27 mouse cellular contexts compared by ENCODE assay signal in the genomic region with DNA sequence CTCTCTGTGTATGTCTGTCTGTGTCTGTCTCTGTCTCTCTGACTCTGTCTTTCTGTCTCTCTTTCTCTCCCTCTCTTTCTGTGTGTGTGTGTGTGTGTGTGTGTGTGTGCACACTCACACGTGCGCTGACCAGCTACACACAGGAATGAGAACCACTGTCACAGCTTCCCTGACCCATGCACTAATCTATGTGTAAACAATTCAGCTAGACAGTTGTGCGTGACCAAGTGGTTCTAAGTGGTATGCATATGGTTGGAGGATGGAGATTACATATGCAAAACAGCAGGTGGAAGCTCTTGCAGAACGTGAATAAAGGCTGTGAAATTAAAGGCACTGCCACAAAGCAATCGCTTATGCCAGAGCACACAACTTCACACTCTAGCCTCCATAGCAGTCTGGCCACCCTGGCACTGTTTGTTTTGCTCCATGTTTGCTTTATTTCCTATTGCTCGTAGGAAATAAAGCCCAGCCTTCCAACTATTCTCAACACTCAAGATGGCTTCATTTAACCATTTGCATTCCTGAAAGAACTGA. TPM values are rescaled to one million over a fixed set of nuclear protein-coding genes. Genes with fewer than 3 reads are reported as not detected.
DNase-seq lines count a peak whose midpoint lies in the region; ATAC-seq lines count a peak whose summit lies in the region.
"Had no signal": no experiment of that assay in that cellular context is flagged by ENCODE, and none has a peak within 500 bp of the region (broad histone marks: within the 10 kb centered on the region; RNA-seq: fewer than 3 reads in every experiment).

No protein-coding gene starts in this region.

- H3K4me3 ChIP-seq in forebrain, embryonic 13.5 days: no peak overlapping the region
- H3K4me3 ChIP-seq in forebrain, embryonic 11.5 days (ENCODE audit: low read depth, low read length): no peak overlapping the region
- H3K4me3 ChIP-seq in midbrain, embryonic 11.5 days (ENCODE audit: low read depth, low read length): no peak overlapping the region
- no peak overlapping the region for H3K4me3 ChIP-seq in midbrain, embryonic 10.5 days
- H3K4me3 ChIP-seq in neural tube, embryonic 14.5 days (ENCODE audit: low read depth, low read length): no peak overlapping the region
- H3K4me3 ChIP-seq in neural tube, embryonic 15.5 days (replicated peaks): no peak overlapping the region
- H3K4me3 ChIP-seq: embryonic facial prominence, embryonic 12.5 days; hindbrain, embryonic 10.5 days; intestine, embryonic 15.5 days; limb, embryonic 13.5 days; myocyte had no signal

- no peaks in the 10 kb centered on the region for H3K9me3 ChIP-seq in forebrain, embryonic 13.5 days (replicated peaks)
- H3K9me3 ChIP-seq in forebrain, embryonic 11.5 days (ENCODE audit: control insufficient read depth, low read length): no peaks in the 10 kb centered on the region
- no peaks in the 10 kb centered on the region for H3K9me3 ChIP-seq in midbrain, embryonic 11.5 days (ENCODE audit: control insufficient read depth, low read length)
- H3K9me3 ChIP-seq in midbrain, embryonic 10.5 days (replicated peaks): no peaks in the 10 kb centered on the region
- H3K9me3 ChIP-seq in neural tube, embryonic 14.5 days (ENCODE audit: control insufficient read depth, low read length): no peaks in the 10 kb centered on the region
- no peaks in the 10 kb centered on the region for H3K9me3 ChIP-seq in neural tube, embryonic 15.5 days (replicated peaks)
- H3K9me3 ChIP-seq: embryonic facial prominence, embryonic 12.5 days; G1E; hindbrain, embryonic 10.5 days; intestine, embryonic 15.5 days; limb, embryonic 13.5 days had no signal

- peak; percentile 58; the same call in 1 of the 2 replicates for ATAC-seq in forebrain, embryonic 13.5 days
- ATAC-seq in forebrain, embryonic 11.5 days (replicated peaks; ENCODE audit: low FRiP score): no peak
- peak; percentile 85 for ATAC-seq in midbrain, embryonic 11.5 days (ENCODE audit: low FRiP score)
- ATAC-seq in neural tube, embryonic 14.5 days (ENCODE audit: low read depth): 0 out of 2 replicates have a peak, but pooled peaks have one; percentile 49
- no peak for ATAC-seq in neural tube, embryonic 15.5 days (ENCODE audit: low FRiP score)
- ATAC-seq: hindbrain, embryonic 16.5 days; intestine, embryonic 15.5 days had no signal

- no peak overlapping the region for H3K27ac ChIP-seq in forebrain, embryonic 13.5 days
- no peak overlapping the region for H3K27ac ChIP-seq in forebrain, embryonic 11.5 days (ENCODE audit: low read depth, low read length)
- H3K27ac ChIP-seq in midbrain, embryonic 11.5 days (ENCODE audit: low read depth, low read length): no peak overlapping the region
- H3K27ac ChIP-seq in midbrain, embryonic 10.5 days (replicated peaks): no peak overlapping the region
- H3K27ac ChIP-seq in neural tube, embryonic 14.5 days (ENCODE audit: low read depth, low read length): no peak overlapping the region
- H3K27ac ChIP-seq in neural tube, embryonic 15.5 days (replicated peaks): no peak overlapping the region
- H3K27ac ChIP-seq: embryonic facial prominence, embryonic 12.5 days; hindbrain, embryonic 10.5 days; intestine, embryonic 15.5 days; kidney, postnatal 0 days; limb, embryonic 13.5 days had no signal

- WGBS in forebrain, embryonic 13.5 days: 49% methylated on average over 6 of the region's 6 CpGs
- WGBS in forebrain, embryonic 11.5 days: 61% methylated on average over 6 of the region's 6 CpGs
- 63% methylated on average over 6 of the region's 6 CpGs for WGBS in midbrain, embryonic 11.5 days
- 67% methylated on average over 6 of the region's 6 CpGs for WGBS in midbrain, embryonic 10.5 days
- WGBS in neural tube, embryonic 14.5 days: 48% methylated on average over 6 of the region's 6 CpGs
- WGBS in neural tube, embryonic 15.5 days: 42% methylated on average over 6 of the region's 6 CpGs

- no peak for DNase-seq in forebrain, embryonic 11.5 days (ENCODE audit: low spot score)
- no peak for DNase-seq in midbrain, embryonic 11.5 days (ENCODE audit: low spot score, missing footprints)
- DNase-seq in midbrain, embryonic 10.5 days (ENCODE audit: low spot score): no peak
- no peak for DNase-seq in natural killer cell, adult 2 months (ENCODE audit: low spot score in 2 of 2)
- DNase-seq: adrenal gland, postnatal 10 days; cerebellum, adult 11 months; cerebellum, adult 9-10 months; cerebellum, postnatal 36 days; heart, postnatal 14 days; kidney, adult 8-10 months; kidney, postnatal 4 days; lung, postnatal 14 days; right cerebral cortex, adult 18-20 months; spleen, adult 18-20 months; thymus, postnatal 4 days had no signal

- no peak overlapping the region for H3K4me2 ChIP-seq in forebrain, embryonic 13.5 days
- H3K4me2 ChIP-seq in forebrain, embryonic 11.5 days (ENCODE audit: low read depth, low read length, severe bottlenecking): no peak overlapping the region
- no peak overlapping the region for H3K4me2 ChIP-seq in midbrain, embryonic 11.5 days
- H3K4me2 ChIP-seq in neural tube, embryonic 14.5 days (ENCODE audit: low read depth, low read length): no peak overlapping the region
- H3K4me2 ChIP-seq in neural tube, embryonic 15.5 days: no peak overlapping the region
- H3K4me2 ChIP-seq: embryonic facial prominence, embryonic 12.5 days; intestine, embryonic 15.5 days; limb, embryonic 13.5 days; liver, embryonic 11.5 days had no signal

- H3K36me3 ChIP-seq in forebrain, embryonic 13.5 days (ENCODE audit: poor library complexity, severe bottlenecking): no peaks in the 10 kb centered on the region
- H3K36me3 ChIP-seq in forebrain, embryonic 11.5 days (ENCODE audit: control insufficient read depth, insufficient read depth, low read length): no peaks in the 10 kb centered on the region
- H3K36me3 ChIP-seq in midbrain, embryonic 11.5 days (ENCODE audit: control insufficient read depth, insufficient read depth, low read length): no peaks in the 10 kb centered on the region
- no peaks in the 10 kb centered on the region for H3K36me3 ChIP-seq in midbrain, embryonic 10.5 days
- no peaks in the 10 kb centered on the region for H3K36me3 ChIP-seq in neural tube, embryonic 14.5 days (ENCODE audit: control insufficient read depth, insufficient read depth, low read length)
- no peaks in the 10 kb centered on the region for H3K36me3 ChIP-seq in neural tube, embryonic 15.5 days
- H3K36me3 ChIP-seq: embryonic facial prominence, embryonic 12.5 days; G1E; hindbrain, embryonic 10.5 days; intestine, embryonic 15.5 days; limb, embryonic 13.5 days had no signal

- H3K27me3 ChIP-seq in forebrain, embryonic 13.5 days: no peaks in the 10 kb centered on the region
- H3K27me3 ChIP-seq in forebrain, embryonic 11.5 days (ENCODE audit: control insufficient read depth, insufficient read depth, low read length): no peaks in the 10 kb centered on the region
- no peaks in the 10 kb centered on the region for H3K27me3 ChIP-seq in midbrain, embryonic 11.5 days (ENCODE audit: control insufficient read depth, insufficient read depth, low read length)
- H3K27me3 ChIP-seq in midbrain, embryonic 10.5 days (ENCODE audit: low read depth, poor library complexity, severe bottlenecking): no peaks in the 10 kb centered on the region
- no peaks in the 10 kb centered on the region for H3K27me3 ChIP-seq in neural tube, embryonic 14.5 days (ENCODE audit: control insufficient read depth, insufficient read depth, low read length)
- H3K27me3 ChIP-seq in neural tube, embryonic 15.5 days (replicated peaks): no peaks in the 10 kb centered on the region
- H3K27me3 ChIP-seq: embryonic facial prominence, embryonic 12.5 days; intestine, embryonic 15.5 days; limb, embryonic 13.5 days had no signal

- H3K4me1 ChIP-seq in forebrain, embryonic 13.5 days: peaks cover 6% of the 10 kb centered on the region; the same call in 1 of the 2 replicates
- no peaks in the 10 kb centered on the region for H3K4me1 ChIP-seq in forebrain, embryonic 11.5 days (replicated peaks; ENCODE audit: control insufficient read depth, insufficient read depth, low read length)
- H3K4me1 ChIP-seq in midbrain, embryonic 11.5 days (ENCODE audit: control insufficient read depth, insufficient read depth, low read length): 0 out of 2 replicates have a peak, but pooled peaks cover 3% of the 10 kb centered on the region
- H3K4me1 ChIP-seq in midbrain, embryonic 10.5 days: peaks cover 5% of the 10 kb centered on the region; the same call in 1 of the 2 replicates
- no peaks in the 10 kb centered on the region for H3K4me1 ChIP-seq in neural tube, embryonic 14.5 days (ENCODE audit: control insufficient read depth, insufficient read depth, low read length)
- no peaks in the 10 kb centered on the region for H3K4me1 ChIP-seq in neural tube, embryonic 15.5 days
- H3K4me1 ChIP-seq: embryonic facial prominence, embryonic 12.5 days; hindbrain, embryonic 10.5 days; intestine, embryonic 15.5 days; limb, embryonic 13.5 days had no signal

- H3K9ac ChIP-seq in forebrain, embryonic 13.5 days: no peak overlapping the region
- H3K9ac ChIP-seq in forebrain, embryonic 11.5 days (ENCODE audit: low read length): no peak overlapping the region
- H3K9ac ChIP-seq in midbrain, embryonic 11.5 days (ENCODE audit: low read length): no peak overlapping the region
- H3K9ac ChIP-seq in neural tube, embryonic 14.5 days (replicated peaks; ENCODE audit: low read depth, low read length): no peak overlapping the region
- no peak overlapping the region for H3K9ac ChIP-seq in neural tube, embryonic 15.5 days (replicated peaks)
- H3K9ac ChIP-seq: embryonic facial prominence, embryonic 12.5 days; intestine, embryonic 15.5 days; limb, embryonic 13.5 days had no signal

RNA-seq across cellular contexts. Expression of a gene that starts 24.2 kb away (rescaled TPM):
- polyA plus RNA-seq in forebrain, embryonic 13.5 days (2015; fragmentation: Nextera tagmentation; extraction: Ambion mirVana): 0.11 and 0.28 TPM in 2 replicates
- polyA plus RNA-seq in forebrain, embryonic 11.5 days (2014; fragmentation: Nextera tagmentation; extraction: Ambion mirVana): 0.11 and 0.24 TPM in 2 replicates
- 0.27 and 0.34 TPM in 2 replicates for polyA plus RNA-seq in midbrain, embryonic 11.5 days (2014; fragmentation: Nextera tagmentation; extraction: Ambion mirVana)
- 0.11 and 0.15 TPM in 2 replicates for polyA plus RNA-seq in midbrain, embryonic 10.5 days (2016; fragmentation: Nextera tagmentation; extraction: Ambion mirVana)
- 0.09 and 0.27 TPM in 2 replicates for polyA plus RNA-seq in neural tube, embryonic 14.5 days (2014; fragmentation: Nextera tagmentation; extraction: Ambion mirVana)
- 0.12 and 0.33 TPM in 2 replicates for polyA plus RNA-seq in neural tube, embryonic 15.5 days (2015; fragmentation: Nextera tagmentation; extraction: Ambion mirVana)

Comparison
In these comparisons a context has a peak if more than half of its experiments do, and no peak if none do; other contexts are left out.
1. ATAC-seq: peak in forebrain, embryonic 13.5 days (single experiment), midbrain, embryonic 11.5 days (single experiment) and neural tube, embryonic 14.5 days (single experiment); none in forebrain, embryonic 11.5 days (single experiment) and neural tube, embryonic 15.5 days (single experiment).